Mouse (Mus musculus) retina, postnatal 1 day (tissue): ENCODE measurements around the gene Ankrd12.

Experiments used
- DNase-seq: peaks from one replicate; pipeline ENCODE4 v3.0.0-alpha.2; 2012

Gene Ankrd12

GRCm38 (mm10) chr17:66076934-66077333, at the start of gene Ankrd12:
Gene Ankrd12, minus strand, starts transcription at chr17:66077089.
- DNase-seq: peak; percentile 96

DNA sequence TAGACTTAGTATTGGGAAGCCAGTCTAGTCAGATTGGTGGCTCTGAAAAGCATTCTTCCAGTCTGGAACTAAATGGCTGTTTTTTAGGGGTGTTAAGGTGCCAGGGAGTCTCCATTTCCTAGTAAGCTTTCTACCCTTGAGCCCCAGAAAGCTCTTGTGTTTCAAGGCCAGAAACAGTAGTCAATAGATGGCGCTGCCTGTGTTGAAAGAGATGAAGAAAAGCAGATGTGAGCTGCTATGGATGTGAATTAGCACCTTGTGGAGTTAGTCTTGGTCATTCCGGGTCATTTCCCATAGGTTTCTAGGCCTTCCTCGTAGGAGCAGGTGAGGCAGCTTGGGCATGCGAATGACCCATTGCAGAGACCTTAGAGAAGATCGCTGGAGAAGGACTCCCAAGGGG, 48.3 kb upstream of the Ankrd12 start:
- DNase-seq: peak; percentile 11

GRCm38 (mm10) chr17:66123816-66124610, 47.1 kb upstream of the Ankrd12 start:
- peak; percentile 25 for DNase-seq

GRCm38 (mm10) chr17:66123066-66123815, 46.4 kb upstream of the Ankrd12 start, which contains the start of gene Ddx11:
Gene Ddx11, plus strand, starts transcription at chr17:66123520.
- DNase-seq: peak; percentile 92

DNA sequence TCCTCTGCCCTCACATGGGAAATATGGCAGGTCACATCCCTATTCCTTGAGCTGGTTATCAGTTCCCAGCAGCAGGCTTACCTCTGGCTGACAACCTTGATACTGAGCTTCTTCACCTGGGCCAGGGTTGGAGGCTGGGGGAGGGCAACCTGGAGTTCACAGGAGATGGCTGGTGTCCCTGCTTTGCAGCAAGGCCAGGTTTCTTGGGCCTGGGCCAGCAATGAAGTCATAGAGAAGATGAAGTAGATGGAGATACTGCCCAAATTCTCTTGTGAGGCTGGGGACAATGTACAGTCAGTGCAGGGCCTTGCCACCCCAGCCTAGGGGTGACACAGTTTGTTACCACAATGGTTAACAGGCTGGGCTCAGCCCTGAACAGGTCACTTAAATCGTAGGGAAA, 43.8 kb upstream of the Ankrd12 start:
- no peak for DNase-seq

DNA sequence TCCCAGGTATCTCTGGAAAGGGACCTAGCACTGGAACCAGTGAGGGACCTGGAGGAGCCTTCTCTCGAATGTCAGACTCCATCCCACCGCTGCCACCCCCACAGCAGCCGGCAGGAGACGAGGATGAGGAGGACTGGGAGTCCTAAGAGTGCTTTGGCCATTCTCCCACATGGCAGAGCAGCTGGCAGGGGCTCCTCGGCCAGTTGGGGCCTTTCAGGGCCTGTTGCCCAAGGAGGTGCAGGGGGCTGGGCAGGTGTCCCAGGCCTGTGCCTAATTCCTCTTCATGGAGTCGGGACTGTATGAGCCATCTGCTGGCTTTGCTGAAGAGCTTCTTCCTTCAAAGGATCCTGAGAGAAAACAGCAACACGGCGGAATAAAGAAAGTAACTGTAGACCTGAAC, 42.1 kb upstream of the Ankrd12 start:
- DNase-seq: no peak

GRCm38 (mm10) chr17:66112166-66112565, 35.3 kb upstream of the Ankrd12 start:
- no peak for DNase-seq

GRCm38 (mm10) chr17:66111402-66111959, 34.6 kb upstream of the Ankrd12 start, which contains the start of gene Washc1:
Gene Washc1, plus strand, starts transcription at chr17:66111545.
- peak; percentile 96 for DNase-seq

DNA sequence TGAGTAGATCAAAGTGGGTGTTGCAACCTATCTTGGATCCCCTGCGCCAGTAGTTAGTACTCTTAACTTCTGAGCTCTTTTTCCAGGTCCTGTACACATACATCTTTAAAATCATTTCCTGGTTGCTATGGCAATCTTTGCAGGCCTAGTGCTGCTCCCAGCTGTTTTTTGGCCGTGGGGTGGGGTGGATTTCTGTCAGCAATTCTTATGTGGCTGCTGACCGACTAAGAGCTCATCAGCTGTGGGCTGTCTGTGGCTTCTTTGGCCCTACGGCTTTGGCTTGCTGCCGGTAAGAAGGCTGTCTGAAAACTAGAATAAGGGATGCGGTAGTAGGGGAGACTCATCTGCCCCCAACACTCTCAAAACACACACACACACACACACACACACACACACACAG, 33.9 kb upstream of the Ankrd12 start:
- DNase-seq: no peak

DNA sequence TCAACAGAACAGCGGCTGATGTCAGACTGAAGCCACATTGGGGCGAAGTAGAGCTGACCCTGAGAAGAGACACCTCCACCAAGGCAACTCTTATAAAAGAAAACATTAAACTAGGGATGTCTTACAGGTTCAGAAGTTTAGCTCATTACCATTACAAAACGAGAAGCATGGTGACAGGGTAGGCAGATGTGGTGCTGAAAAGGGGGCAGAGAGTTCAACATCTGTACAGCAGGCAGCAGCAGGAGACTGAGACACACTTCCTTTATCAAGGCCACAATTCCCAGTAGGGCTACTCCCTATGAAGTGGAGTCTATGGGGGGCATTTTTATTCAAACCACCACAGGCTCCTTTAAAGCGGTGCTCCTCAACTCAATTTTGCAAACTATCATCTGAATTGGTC, 31.3 kb upstream of the Ankrd12 start:
- no peak for DNase-seq

GRCm38 (mm10) chr17:66107466-66107865, 30.6 kb upstream of the Ankrd12 start:
- peak; percentile 51 for DNase-seq

GRCm38 (mm10) chr17:66106601-66107267, 29.8 kb upstream of the Ankrd12 start:
- peak; percentile 81 for DNase-seq

DNA sequence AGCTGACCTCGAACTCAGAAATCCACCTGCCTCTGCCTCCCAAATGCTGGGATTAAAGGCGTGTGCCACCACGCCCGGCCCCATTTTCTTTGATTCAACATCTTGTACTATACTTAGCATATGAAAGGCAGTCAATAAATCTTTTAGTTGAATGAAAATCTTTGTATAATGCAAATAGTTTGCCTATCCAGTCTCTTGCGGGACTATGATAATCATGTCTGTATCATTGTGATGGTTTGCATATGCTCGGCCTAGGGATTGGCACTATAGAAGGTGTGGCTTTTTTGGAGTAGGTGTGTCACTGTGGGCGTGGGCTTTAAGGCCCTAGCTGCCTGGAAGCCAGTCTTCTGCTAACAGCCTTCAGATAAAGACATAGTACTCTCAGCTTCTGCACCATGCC, 27.2 kb upstream of the Ankrd12 start:
- DNase-seq: no peak

DNA sequence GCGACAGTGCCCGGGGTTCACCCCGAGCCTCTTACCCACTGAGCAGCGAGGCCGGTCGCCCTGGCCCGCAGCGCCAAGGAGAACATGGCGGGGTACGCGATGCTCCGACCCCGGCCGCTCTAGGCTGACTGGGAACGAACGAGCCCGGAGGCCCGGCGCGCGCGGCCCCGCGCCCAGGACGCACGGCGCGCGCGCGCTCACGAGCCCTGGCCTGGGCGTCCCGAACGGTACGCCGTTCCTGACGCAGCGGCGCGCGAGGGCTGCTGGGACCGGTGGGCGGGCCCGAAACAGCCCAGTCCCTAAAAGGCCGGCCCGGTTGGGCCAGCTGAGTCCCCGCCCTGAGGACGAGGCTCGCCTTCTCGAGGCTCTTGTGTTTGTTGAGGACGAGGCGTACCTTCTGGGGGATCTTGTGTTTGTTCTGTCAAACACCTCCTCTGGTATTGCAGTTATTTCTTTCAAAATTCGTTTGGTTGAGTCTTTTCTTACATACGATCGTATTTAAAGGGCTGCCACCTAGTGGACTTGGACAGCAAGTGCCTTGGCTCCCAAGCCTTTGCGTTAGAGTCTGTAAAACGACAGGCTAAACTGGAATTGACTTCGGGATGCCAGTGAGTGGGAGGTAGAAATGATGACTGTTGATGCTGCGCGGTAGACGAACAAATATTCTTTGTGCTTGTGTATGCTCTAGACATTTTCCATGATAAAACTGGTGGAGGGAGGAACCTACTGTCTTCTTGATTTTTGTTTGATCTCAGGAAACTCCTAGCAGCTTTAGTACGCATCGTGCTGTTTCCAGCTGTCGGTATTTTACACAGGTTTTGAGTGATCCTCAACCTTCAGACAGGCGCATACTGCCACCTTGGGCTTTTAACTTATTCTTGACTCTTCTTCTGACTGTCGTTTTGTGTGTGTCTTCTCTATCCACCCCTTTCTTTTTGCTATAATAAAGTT, 24.8 kb upstream of the Ankrd12 start, which contains the start of gene Ndufv2:
Ndufv2 (minus strand) TSS at position 180 of the 951 bp plus-strand sequence.
- peak; percentile 98 for DNase-seq

DNA sequence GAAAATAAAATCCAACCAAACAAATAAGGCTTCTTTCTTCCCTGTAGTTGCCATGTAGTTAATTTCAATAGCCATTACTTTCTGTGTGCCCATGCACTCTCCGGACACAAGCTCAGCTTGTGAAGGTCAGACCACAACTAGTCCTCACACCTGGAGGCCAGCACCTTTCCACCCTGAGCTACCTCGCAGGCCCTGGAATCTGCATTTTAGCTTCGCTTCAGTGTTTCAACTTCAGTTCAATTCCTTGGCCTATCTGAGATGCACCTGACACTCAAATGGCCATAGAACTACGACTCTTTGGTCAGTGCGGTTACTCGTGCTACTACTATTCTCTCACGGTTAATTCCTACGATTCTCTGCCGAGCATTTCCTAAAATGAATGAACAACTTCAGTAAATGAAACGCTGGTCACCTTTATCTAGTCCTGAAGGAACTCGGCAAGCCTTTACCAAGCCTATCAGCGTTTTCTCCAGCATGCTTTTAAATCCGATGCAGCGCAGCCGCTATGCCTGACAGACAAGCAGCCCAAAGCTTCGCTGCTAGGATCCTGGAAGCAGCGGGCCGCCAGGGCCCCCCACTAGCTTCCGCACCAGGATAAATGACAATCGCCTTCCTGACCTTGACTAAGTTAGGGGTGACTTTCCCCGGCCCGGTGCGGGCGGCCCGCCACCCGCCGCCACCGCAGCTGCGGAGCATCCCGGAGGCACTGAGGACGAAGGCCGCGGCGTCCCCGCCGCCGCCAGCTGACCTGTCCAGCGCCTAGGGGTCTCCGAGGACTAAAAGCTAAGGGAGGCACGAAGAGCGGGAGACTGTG, 23.9 kb upstream of the Ankrd12 start:
- DNase-seq: no peak

DNA sequence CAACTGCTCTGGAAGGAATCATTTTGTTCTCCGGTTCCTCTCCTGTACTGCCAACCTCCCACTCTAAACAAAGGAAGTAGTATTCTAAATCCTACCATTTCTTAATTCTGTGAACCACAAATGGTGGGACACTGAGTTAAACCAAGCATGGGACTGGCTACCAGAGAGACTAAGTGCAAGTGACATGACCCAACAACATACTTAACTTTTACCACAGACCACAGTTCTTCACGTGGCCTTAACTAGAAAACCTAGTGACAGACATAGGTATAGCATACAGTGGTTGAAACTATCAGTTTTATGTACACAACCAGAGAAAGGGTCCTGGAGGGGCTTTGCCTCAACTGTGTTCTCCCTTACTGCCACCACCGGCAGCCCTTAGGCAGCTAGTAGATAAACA, 15.8 kb upstream of the Ankrd12 start:
- DNase-seq: no peak

GRCm38 (mm10) chr17:66092065-66092464, 15.2 kb upstream of the Ankrd12 start:
- no peak for DNase-seq

DNA sequence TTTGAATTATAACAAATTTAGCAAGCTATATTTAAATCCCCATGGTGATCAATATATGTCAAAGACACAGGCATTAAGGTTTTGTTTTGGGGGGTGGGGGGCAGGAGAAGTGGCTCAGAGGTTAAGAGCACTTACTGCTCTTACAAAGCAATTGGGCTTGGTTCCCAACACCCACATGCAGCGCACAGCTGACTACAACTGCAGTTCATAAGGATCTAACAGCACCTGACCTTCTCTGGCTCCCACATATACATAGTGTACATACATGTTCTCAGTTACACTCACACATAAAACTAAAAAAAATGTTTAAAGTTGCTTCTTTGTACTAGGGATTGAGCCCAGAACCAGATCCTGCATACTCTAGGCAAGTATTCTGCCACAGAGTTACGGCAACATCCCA, 14.5 kb upstream of the Ankrd12 start:
- DNase-seq: no peak

GRCm38 (mm10) chr17:66090251-66090650, 13.4 kb upstream of the Ankrd12 start:
- no peak for DNase-seq

GRCm38 (mm10) chr17:66085038-66085437, 8.1 kb upstream of the Ankrd12 start:
- no peak for DNase-seq

DNA sequence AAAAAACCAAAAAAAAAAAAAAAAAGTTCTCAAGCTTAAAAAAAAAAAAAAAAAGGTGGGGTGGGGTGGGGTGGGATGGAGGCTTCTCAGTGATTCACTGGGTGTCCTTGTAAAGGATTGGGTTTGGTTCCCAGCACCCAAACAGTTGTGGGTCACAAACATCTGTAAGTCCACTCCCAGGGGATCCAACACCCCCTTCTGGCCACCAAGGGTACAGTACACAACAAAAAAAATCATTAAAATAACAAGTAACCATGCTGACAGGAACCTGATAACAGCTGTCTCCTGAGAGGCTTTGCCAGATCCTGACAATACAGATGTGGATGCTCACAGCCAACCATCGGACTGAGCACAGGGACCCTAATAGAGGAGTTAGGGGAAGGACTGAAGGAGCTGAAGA, 7.6 kb upstream of the Ankrd12 start:
- DNase-seq: no peak
